Mouse (Mus musculus): ENCODE data around the gene Gps2. TPM values are rescaled to one million over a fixed set of nuclear protein-coding genes. Genes with fewer than 3 reads are reported as not detected.

The Gps2 gene
- 10 to 100 TPM; 31.0 to 31.7 TPM for total RNA-seq (2021)
- long read RNA-seq, experiment 1, transcript Gps2-203 (11 exons, 1,159 nt), result minor isoform, 6 of 33 reads
- long read RNA-seq, experiment 1, transcript Gps2-201 (10 exons, 1,220 nt), result major isoform, 8 of 33 reads
- long read RNA-seq, experiment 1, partial matches to known transcripts, result 13 of 33 reads
- long read RNA-seq, experiment 1, other reads (novel, unspliced or antisense), result 6 of 33 reads
- long read RNA-seq, experiment 2, partial matches to known transcripts, result 13 of 24 reads
- long read RNA-seq, experiment 2, other reads (novel, unspliced or antisense), result 5 of 24 reads

DNA sequence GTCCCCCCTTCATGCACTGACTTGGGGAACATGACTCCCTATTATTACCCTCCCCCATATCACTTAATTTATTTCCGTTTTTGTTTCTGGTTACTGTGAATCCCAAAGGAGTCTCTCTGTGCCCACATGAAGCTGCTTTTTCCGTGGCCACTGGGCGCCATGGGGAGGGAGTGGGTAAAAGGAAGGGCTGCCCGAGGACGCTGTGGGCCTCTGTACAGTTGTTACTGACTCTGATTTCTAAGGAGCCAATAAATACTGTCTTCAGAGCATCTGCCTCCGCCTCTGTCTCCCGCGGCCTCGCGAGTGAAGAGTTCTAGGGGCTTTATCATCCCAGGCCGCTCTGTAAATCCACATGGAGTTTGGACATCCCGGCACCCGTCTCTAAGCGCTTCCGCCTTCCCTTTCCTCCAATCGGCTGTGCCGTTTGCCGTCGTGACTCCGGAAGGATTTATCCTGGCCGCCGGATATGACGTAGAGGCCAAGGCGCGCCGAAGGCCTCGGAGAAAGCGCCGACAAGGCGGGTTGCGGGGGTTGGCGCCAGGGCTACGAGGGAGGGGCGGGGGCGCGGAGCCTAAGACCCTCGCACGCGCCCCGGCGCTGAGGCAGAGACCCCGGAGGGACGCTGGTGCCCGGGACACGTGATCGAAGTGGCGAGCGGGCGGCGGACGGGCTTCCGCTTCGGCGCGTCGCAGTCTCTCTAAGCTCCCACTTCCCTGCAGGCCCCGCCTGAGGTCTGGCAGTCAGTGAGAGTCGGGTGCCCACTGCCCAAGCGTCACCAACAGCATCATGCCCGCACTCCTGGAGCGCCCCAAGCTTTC, at the start of gene Gps2:
Gene Gps2 (plus strand): TSS at position 335 of the 818 bp plus-strand sequence.
- TF ChIP-seq CTCF (IDR thresholded peaks at IDR 0.05), result no peak
- Histone ChIP-seq H3K27ac (peak within 1 kb of the TSS; percentile 98), H3K4me3 (peak within 1 kb of the TSS; percentile 97)
- intact Hi-C loops (cut with DNase I), result no loop called here
- peak; percentile 92 to 93 for DNase-seq (ENCODE audit: extremely low spot score in 1 of 2, low spot score in 2 of 2)

DNA sequence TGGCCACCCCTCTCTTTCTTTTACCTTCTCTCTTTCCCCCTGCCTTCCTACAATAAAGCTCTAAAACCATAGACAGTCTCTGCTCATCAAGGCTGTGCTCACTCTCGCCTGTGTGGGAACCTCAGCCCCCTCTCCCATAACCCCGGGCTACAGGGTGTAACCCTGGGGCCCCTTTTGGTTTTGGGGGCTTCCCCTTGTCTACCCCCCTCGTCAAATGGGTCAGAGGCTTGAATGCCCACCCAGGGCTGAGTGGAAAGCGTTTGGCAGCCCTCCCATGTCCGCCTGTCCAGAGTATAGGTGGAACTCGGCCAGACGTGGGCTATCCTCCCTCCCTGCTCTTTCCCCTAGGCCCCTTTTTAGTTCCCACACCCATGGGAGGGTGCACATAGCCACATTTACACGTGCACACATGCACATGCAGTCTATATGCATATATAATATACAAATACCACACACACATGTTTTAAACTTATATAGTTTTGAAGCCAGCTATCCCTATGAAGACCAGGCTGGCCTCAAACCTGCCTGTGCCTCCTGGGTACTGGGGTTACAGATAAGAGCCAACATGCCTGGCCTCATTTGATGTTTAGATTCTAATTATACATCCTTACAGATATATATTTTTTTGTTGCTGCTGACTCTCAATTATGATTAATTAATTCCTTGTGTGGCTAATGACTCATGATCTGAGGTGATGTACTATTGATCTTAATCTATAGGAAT, 49.4 kb upstream of the Gps2 start:
- no peak overlapping the region for H3K4me3 ChIP-seq
- intact Hi-C loops (cut with DNase I), result loop anchor here (5.0 kb wide), 1 partner anchor 52 kb away; no protein-coding TSS in a partner anchor
- DNase-seq (ENCODE audit: extremely low spot score in 1 of 2, low spot score in 2 of 2), result no peak
- no peak overlapping the region for H3K27ac ChIP-seq
- no peak for TF ChIP-seq CTCF (IDR thresholded peaks at IDR 0.05)

DNA sequence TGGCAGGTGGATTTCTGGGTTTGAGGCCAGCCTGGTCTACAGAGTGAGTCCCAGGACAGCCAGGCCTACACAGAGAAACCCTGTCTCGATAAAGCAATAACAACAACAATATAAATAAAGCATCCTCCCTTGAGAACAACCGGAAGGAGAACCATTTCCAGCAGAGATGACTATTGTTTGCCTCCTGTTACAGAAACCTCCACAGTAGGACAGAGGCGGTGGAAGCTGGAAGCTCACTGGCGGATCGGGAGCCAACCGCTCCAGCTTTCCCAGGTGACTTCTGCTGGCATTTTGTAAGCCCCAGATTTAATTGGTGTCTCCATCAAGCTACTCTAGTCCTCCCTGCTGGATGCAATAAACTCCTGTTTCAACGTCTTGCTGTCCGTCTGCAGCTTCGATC, 48.1 kb upstream of the Gps2 start:
- TF ChIP-seq CTCF (IDR thresholded peaks at IDR 0.05), result no peak
- intact Hi-C loops (cut with DNase I), result no loop called here
- DNase-seq (ENCODE audit: extremely low spot score in 1 of 2, low spot score in 2 of 2), result no peak
- H3K27ac ChIP-seq, result no peak overlapping the region
- H3K4me3 ChIP-seq, result no peak overlapping the region

- DNase-seq (ENCODE audit: extremely low spot score in 1 of 2, low spot score in 2 of 2), result no peak
- Histone ChIP-seq H3K27ac (no peak overlapping the region), H3K4me3 (no peak overlapping the region)
- intact Hi-C loops (cut with DNase I), result no loop called here
- TF ChIP-seq CTCF (IDR thresholded peaks at IDR 0.05), result no peak
Measured at GRCm38 (mm10) chr11:69867335-69867734, 46.4 kb upstream of the Gps2 start.

GRCm38 (mm10) chr11:69870289-69871069, 43.2 kb upstream of the Gps2 start:
- no peak overlapping the region for H3K4me3 ChIP-seq
- H3K27ac ChIP-seq, result no peak overlapping the region
- no peak for TF ChIP-seq CTCF (IDR thresholded peaks at IDR 0.05)
- no peak for DNase-seq (ENCODE audit: extremely low spot score in 1 of 2, low spot score in 2 of 2)
- intact Hi-C loops (cut with DNase I), result no loop called here

- Histone ChIP-seq H3K27ac (no peak overlapping the region), H3K4me3 (no peak overlapping the region)
- intact Hi-C loops (cut with DNase I), result no loop called here
- no peak for DNase-seq (ENCODE audit: extremely low spot score in 1 of 2, low spot score in 2 of 2)
- no peak for TF ChIP-seq CTCF (IDR thresholded peaks at IDR 0.05)
Measured at GRCm38 (mm10) chr11:69871822-69872221, 41.9 kb upstream of the Gps2 start.

DNA sequence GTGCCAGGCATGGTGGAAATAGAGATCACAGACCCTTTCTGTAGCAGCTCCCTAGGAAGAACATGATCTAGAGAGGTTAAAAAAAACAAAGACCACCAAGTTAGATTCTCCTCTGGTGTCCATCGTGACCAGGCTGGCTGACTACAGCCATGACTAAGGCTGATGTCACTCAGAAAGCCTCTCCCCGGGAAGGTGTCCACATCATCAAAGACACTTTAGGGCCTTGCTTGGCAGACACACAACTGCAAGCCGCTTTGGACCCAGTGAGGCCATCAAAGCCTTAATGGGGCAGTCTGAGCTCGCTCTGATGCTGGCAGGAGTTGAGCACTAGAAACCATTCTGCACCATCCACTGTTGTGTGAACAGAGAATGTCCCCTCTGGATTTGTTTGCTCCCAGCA, 41.2 kb upstream of the Gps2 start:
- Histone ChIP-seq H3K27ac (no peak overlapping the region), H3K4me3 (no peak overlapping the region)
- intact Hi-C loops (cut with DNase I), result no loop called here
- DNase-seq (ENCODE audit: extremely low spot score in 1 of 2, low spot score in 2 of 2), result no peak
- no peak for TF ChIP-seq CTCF (IDR thresholded peaks at IDR 0.05)

DNA sequence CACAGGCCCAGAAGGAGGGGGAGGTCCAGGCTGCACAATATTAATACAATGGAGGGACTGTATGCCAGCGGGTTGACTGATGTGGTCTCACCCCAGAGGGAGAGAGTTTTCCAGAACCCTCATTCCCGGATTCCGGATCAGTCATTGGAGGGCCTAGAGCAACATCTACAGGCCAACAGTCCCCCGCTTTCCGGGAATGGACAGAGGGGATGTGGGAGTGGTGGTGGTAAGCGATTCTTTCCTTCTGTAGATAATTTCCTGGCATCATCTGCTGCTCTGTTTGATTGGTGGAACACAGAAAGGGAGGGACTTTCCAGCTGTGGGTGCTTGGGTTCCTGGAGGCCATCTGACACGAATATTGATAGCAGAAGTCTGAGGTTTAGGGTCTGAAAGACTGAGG, 37.5 kb upstream of the Gps2 start:
- Histone ChIP-seq H3K4me3 (no peak overlapping the region), H3K27ac (peak overlapping the region; percentile 24; the same call in 1 of the 2 replicates)
- DNase-seq (ENCODE audit: extremely low spot score in 1 of 2, low spot score in 2 of 2), result no peak
- intact Hi-C loops (cut with DNase I), result loop anchor here (2.0 to 5.0 kb wide), 4 partner anchors 39 to 193 kb away; partner anchors contain the start of genes Fgf11, Nlgn2, Polr2a and Senp3
- TF ChIP-seq CTCF (IDR thresholded peaks at IDR 0.05), result no peak

- Histone ChIP-seq H3K4me3 (no peak overlapping the region), H3K27ac (no peak overlapping the region; the same call in 1 of the 2 replicates)
- peak; percentile 82 for TF ChIP-seq CTCF (IDR thresholded peaks at IDR 0.05)
- DNase-seq (ENCODE audit: extremely low spot score in 1 of 2, low spot score in 2 of 2), result peak; percentile 69 to 77
- intact Hi-C loops (cut with DNase I), result loop anchor here (2.0 to 5.0 kb wide), 4 partner anchors 40 to 194 kb away; partner anchors contain the start of genes Fgf11, Nlgn2, Polr2a and Senp3
Measured at GRCm38 (mm10) chr11:69876867-69877266, 36.8 kb upstream of the Gps2 start.

- DNase-seq (ENCODE audit: extremely low spot score in 1 of 2, low spot score in 2 of 2), result no peak
- no peak for TF ChIP-seq CTCF (IDR thresholded peaks at IDR 0.05)
- intact Hi-C loops (cut with DNase I), result loop anchor here (2.0 to 5.0 kb wide), 4 partner anchors 41 to 195 kb away; partner anchors contain the start of genes Fgf11, Nlgn2, Polr2a and Senp3
- Histone ChIP-seq H3K4me3 (no peak within 1 kb of the TSS), H3K27ac (no peak within 1 kb of the TSS)
Measured at GRCm38 (mm10) chr11:69877878-69878277, 35.8 kb upstream of the Gps2 start, which contains the start of gene Tmem95. Tmem95 (minus strand) TSS chr11:69878018.

DNA sequence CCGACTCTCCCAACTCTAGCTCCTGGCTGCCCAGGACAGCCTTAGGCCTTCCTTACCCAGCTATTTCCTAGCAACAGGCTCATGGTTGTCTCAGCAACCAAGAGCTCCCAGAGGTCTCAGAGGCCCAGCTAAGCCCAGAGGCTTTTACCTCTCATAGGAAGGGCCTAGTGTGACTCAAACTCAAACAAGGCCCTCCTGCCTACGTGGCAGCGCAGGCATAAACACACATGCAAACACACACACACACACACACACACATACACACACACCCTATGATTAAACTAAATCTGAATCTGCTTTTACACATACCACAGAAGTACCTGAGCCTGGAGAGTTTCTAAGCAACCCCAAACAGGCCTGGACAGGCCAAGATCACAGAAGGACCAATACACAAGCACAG, 35.3 kb upstream of the Gps2 start:
- DNase-seq (ENCODE audit: extremely low spot score in 1 of 2, low spot score in 2 of 2), result no peak
- TF ChIP-seq CTCF (IDR thresholded peaks at IDR 0.05), result no peak
- no peak overlapping the region for H3K4me3 ChIP-seq
- H3K27ac ChIP-seq, result no peak overlapping the region
- intact Hi-C loops (cut with DNase I), result loop anchor here (5.0 kb wide), 2 partner anchors 76 to 121 kb away; partner anchors contain the start of genes Fgf11 and Polr2a

Measured in left cerebral cortex, adult 2 months (tissue).